Mouse (Mus musculus): ENCODE results near the gene Bbs9. TPM values are rescaled to one million over a fixed set of nuclear protein-coding genes. Genes with fewer than 3 reads are reported as not detected.

Bbs9 gene
- polyA plus RNA-seq (2015; fragmentation: Nextera tagmentation; extraction: Ambion mirVana) = 2.5 and 3.1 TPM in 2 replicates

GRCm38 (mm10) chr9:22475424-22475868 is at the start of gene Bbs9:
Gene Bbs9 (plus strand): TSS chr9:22475715.
- Histone ChIP-seq H3K9me3 (replicated peaks; ENCODE audit: control insufficient read depth, low read length) (no peaks in the 10 kb centered on the region), H3K36me3 (ENCODE audit: control insufficient read depth, insufficient read depth) (no peaks in the 10 kb centered on the region), H3K27me3 (ENCODE audit: control insufficient read depth, insufficient read depth, low read depth, low read length) (no peaks in the 10 kb centered on the region), H3K4me2 (ENCODE audit: low read depth, low read length) (peak within 1 kb of the TSS; percentile 97), H3K4me3 (ENCODE audit: low read depth, low read length) (peak within 1 kb of the TSS; percentile 73), H3K9ac (ENCODE audit: low read depth, low read length) (peak within 1 kb of the TSS; percentile 67), H3K27ac (ENCODE audit: low read length) (peak within 1 kb of the TSS; percentile 78), H3K4me1 (ENCODE audit: control insufficient read depth, low read depth, low read length) (peaks cover 8% of the 10 kb centered on the region)
- WGBS (ENCODE audit: insufficient replicate concordance) = under 1% methylated on average over 25 of the region's 25 CpGs
- peak; percentile 100 for ATAC-seq (ENCODE audit: low read depth)

GRCm38 (mm10) chr9:22428028-22428665 is 47.4 kb upstream of the Bbs9 start:
- no peak overlapping the region; the same call in 1 of the 2 replicates for H3K4me2 ChIP-seq (ENCODE audit: low read depth, low read length)
- 52% methylated on average over 3 of the region's 4 CpGs for WGBS (ENCODE audit: insufficient replicate concordance)

GRCm38 (mm10) chr9:22428666-22429410 is 46.7 kb upstream of the Bbs9 start:
- Histone ChIP-seq H3K9me3 (replicated peaks; ENCODE audit: control insufficient read depth, low read length) (no peaks in the 10 kb centered on the region), H3K4me2 (ENCODE audit: low read depth, low read length) (no peak overlapping the region), H3K27ac (ENCODE audit: low read length) (no peak overlapping the region), H3K4me3 (ENCODE audit: low read depth, low read length) (no peak overlapping the region), H3K27me3 (ENCODE audit: control insufficient read depth, insufficient read depth, low read depth, low read length) (no peaks in the 10 kb centered on the region), H3K36me3 (ENCODE audit: control insufficient read depth, insufficient read depth) (no peaks in the 10 kb centered on the region), H3K9ac (ENCODE audit: low read depth, low read length) (no peak overlapping the region), H3K4me1 (ENCODE audit: control insufficient read depth, low read depth, low read length) (peaks cover 15% of the 10 kb centered on the region)
- 69% methylated on average over 14 of the region's 14 CpGs for WGBS (ENCODE audit: insufficient replicate concordance)
- no peak for ATAC-seq (ENCODE audit: low read depth)

More at GRCm38 (mm10) chr9:22428028-22428665, 47.4 kb upstream of the Bbs9 start:
- ATAC-seq (ENCODE audit: low read depth) = no peak
- Histone ChIP-seq H3K4me3 (ENCODE audit: low read depth, low read length) (no peak overlapping the region), H3K27ac (ENCODE audit: low read length) (no peak overlapping the region), H3K27me3 (ENCODE audit: control insufficient read depth, insufficient read depth, low read depth, low read length) (no peaks in the 10 kb centered on the region), H3K9me3 (replicated peaks; ENCODE audit: control insufficient read depth, low read length) (no peaks in the 10 kb centered on the region), H3K9ac (ENCODE audit: low read depth, low read length) (no peak overlapping the region), H3K36me3 (ENCODE audit: control insufficient read depth, insufficient read depth) (no peaks in the 10 kb centered on the region), H3K4me1 (ENCODE audit: control insufficient read depth, low read depth, low read length) (peaks cover 15% of the 10 kb centered on the region)

- Histone ChIP-seq H3K9me3 (replicated peaks; ENCODE audit: control insufficient read depth, low read length) (no peaks in the 10 kb centered on the region), H3K27ac (ENCODE audit: low read length) (no peak overlapping the region), H3K4me3 (ENCODE audit: low read depth, low read length) (no peak overlapping the region), H3K4me2 (ENCODE audit: low read depth, low read length) (peak overlapping the region; percentile 0), H3K9ac (ENCODE audit: low read depth, low read length) (no peak overlapping the region), H3K4me1 (ENCODE audit: control insufficient read depth, low read depth, low read length) (peaks cover 11% of the 10 kb centered on the region), H3K36me3 (ENCODE audit: control insufficient read depth, insufficient read depth) (no peaks in the 10 kb centered on the region), H3K27me3 (ENCODE audit: control insufficient read depth, insufficient read depth, low read depth, low read length) (no peaks in the 10 kb centered on the region)
- 45% methylated on average over 15 of the region's 15 CpGs for WGBS (ENCODE audit: insufficient replicate concordance)
- ATAC-seq (ENCODE audit: low read depth) = 0 out of 2 replicates have a peak, but pooled peaks have one; percentile 21
These were observed 45.8 kb upstream of the Bbs9 start for GRCm38 (mm10) chr9:22429533-22430241.

- Histone ChIP-seq H3K4me1 (ENCODE audit: control insufficient read depth, low read depth, low read length) (peaks cover 11% of the 10 kb centered on the region), H3K4me3 (ENCODE audit: low read depth, low read length) (no peak overlapping the region), H3K4me2 (ENCODE audit: low read depth, low read length) (peak overlapping the region; percentile 0; the same call in 1 of the 2 replicates), H3K27ac (ENCODE audit: low read length) (no peak overlapping the region), H3K36me3 (ENCODE audit: control insufficient read depth, insufficient read depth) (no peaks in the 10 kb centered on the region), H3K9ac (ENCODE audit: low read depth, low read length) (no peak overlapping the region), H3K27me3 (ENCODE audit: control insufficient read depth, insufficient read depth, low read depth, low read length) (no peaks in the 10 kb centered on the region), H3K9me3 (replicated peaks; ENCODE audit: control insufficient read depth, low read length) (no peaks in the 10 kb centered on the region)
- 12% methylated on average over 5 of the region's 5 CpGs for WGBS (ENCODE audit: insufficient replicate concordance)
- no peak; the same call in 1 of the 2 replicates for ATAC-seq (ENCODE audit: low read depth)
These were observed 45.1 kb upstream of the Bbs9 start for GRCm38 (mm10) chr9:22430315-22430840.

GRCm38 (mm10) chr9:22433221-22433620 is 42.3 kb upstream of the Bbs9 start:
- H3K4me3 ChIP-seq (ENCODE audit: low read depth, low read length) = no peak overlapping the region
- no peak overlapping the region for H3K27ac ChIP-seq (ENCODE audit: low read length)
- no peaks in the 10 kb centered on the region for H3K9me3 ChIP-seq (replicated peaks; ENCODE audit: control insufficient read depth, low read length)
- no peak overlapping the region for H3K9ac ChIP-seq (ENCODE audit: low read depth, low read length)
- 67% methylated on average over 2 of the region's 2 CpGs for WGBS (ENCODE audit: insufficient replicate concordance)
- H3K27me3 ChIP-seq (ENCODE audit: control insufficient read depth, insufficient read depth, low read depth, low read length) = no peaks in the 10 kb centered on the region
- H3K4me1 ChIP-seq (ENCODE audit: control insufficient read depth, low read depth, low read length) = peaks cover 11% of the 10 kb centered on the region
- H3K4me2 ChIP-seq (ENCODE audit: low read depth, low read length) = no peak overlapping the region
- no peaks in the 10 kb centered on the region for H3K36me3 ChIP-seq (ENCODE audit: control insufficient read depth, insufficient read depth)
- ATAC-seq (ENCODE audit: low read depth) = no peak

- no peak for ATAC-seq (ENCODE audit: low read depth)
- H3K36me3 ChIP-seq (ENCODE audit: control insufficient read depth, insufficient read depth) = no peaks in the 10 kb centered on the region
- H3K4me1 ChIP-seq (ENCODE audit: control insufficient read depth, low read depth, low read length) = peaks cover 8% of the 10 kb centered on the region
- no peak overlapping the region for H3K27ac ChIP-seq (ENCODE audit: low read length)
- no peak overlapping the region for H3K4me2 ChIP-seq (ENCODE audit: low read depth, low read length)
- 84% methylated on average over 2 of the region's 2 CpGs for WGBS (ENCODE audit: insufficient replicate concordance)
- H3K27me3 ChIP-seq (ENCODE audit: control insufficient read depth, insufficient read depth, low read depth, low read length) = no peaks in the 10 kb centered on the region
- H3K9ac ChIP-seq (ENCODE audit: low read depth, low read length) = no peak overlapping the region
- H3K9me3 ChIP-seq (replicated peaks; ENCODE audit: control insufficient read depth, low read length) = no peaks in the 10 kb centered on the region
- H3K4me3 ChIP-seq (ENCODE audit: low read depth, low read length) = no peak overlapping the region
These were observed 41.4 kb upstream of the Bbs9 start for GRCm38 (mm10) chr9:22434101-22434500.

GRCm38 (mm10) chr9:22438826-22439225 is 36.7 kb upstream of the Bbs9 start:
- H3K36me3 ChIP-seq (ENCODE audit: control insufficient read depth, insufficient read depth) = no peaks in the 10 kb centered on the region
- no peak overlapping the region for H3K4me2 ChIP-seq (ENCODE audit: low read depth, low read length)
- 56% methylated on average over 1 of the region's 1 CpGs for WGBS (ENCODE audit: insufficient replicate concordance)
- no peak overlapping the region for H3K9ac ChIP-seq (ENCODE audit: low read depth, low read length)
- H3K27me3 ChIP-seq (ENCODE audit: control insufficient read depth, insufficient read depth, low read depth, low read length) = no peaks in the 10 kb centered on the region
- H3K27ac ChIP-seq (ENCODE audit: low read length) = no peak overlapping the region
- ATAC-seq (ENCODE audit: low read depth) = no peak
- H3K4me3 ChIP-seq (ENCODE audit: low read depth, low read length) = no peak overlapping the region
- H3K4me1 ChIP-seq (ENCODE audit: control insufficient read depth, low read depth, low read length) = no peaks in the 10 kb centered on the region
- H3K9me3 ChIP-seq (replicated peaks; ENCODE audit: control insufficient read depth, low read length) = no peaks in the 10 kb centered on the region

All from liver, embryonic 16.5 days (tissue).